Mouse (Mus musculus) megakaryocyte, embryonic 14.5 days (primary cell): Measurements from ENCODE around the gene Nsun2. TPM values are rescaled to one million over a fixed set of nuclear protein-coding genes. Genes with fewer than 3 reads are reported as not detected.

Experiments
- H3K27me3 ChIP-seq: replicated peaks from 2 replicates; pipeline ENCODE3; 2012; ENCODE audit warnings: inconsistent platforms
- H3K36me3 ChIP-seq: replicated peaks from 2 replicates; pipeline ENCODE3; 2012; ENCODE audit warnings: low read length, inconsistent platforms, mixed read lengths
- H3K4me1 ChIP-seq: 2 replicates; pipeline ENCODE4 v1.6.1; 2012; ENCODE audit warnings: inconsistent platforms
- H3K4me3 ChIP-seq: replicated peaks from 2 replicates; pipeline ENCODE3; 2012; ENCODE audit warnings: moderate library complexity, mild to moderate bottlenecking, inconsistent platforms
- H3K9me3 ChIP-seq: 2 replicates; pipeline ENCODE4 v1.6.1; 2012; ENCODE audit warnings: inconsistent platforms
- FLI1 ChIP-seq: IDR thresholded peaks from 2 replicates; pipeline ENCODE4 v1.6.1; 2012; ENCODE audit warnings: low read length, inconsistent platforms, mixed read lengths
- GATA1 ChIP-seq: IDR thresholded peaks from 3 replicates; pipeline ENCODE4 v1.6.1; 2012; ENCODE audit warnings: mixed read lengths, low read length, inconsistent platforms, borderline replicate concordance
- polyA plus RNA-seq: library from polyadenylated mRNA; stranded (reverse); fragments of >175 nt; gene quantifications from 2 replicates; pipeline ENCODE4 v1.2.3, GENCODE M21; 2012; ENCODE audit warnings: low replicate concordance; ENCODE audit not compliant: insufficient read depth

Gene Nsun2
- polyA plus RNA-seq, 1 experiment: 18.8 TPM

DNA sequence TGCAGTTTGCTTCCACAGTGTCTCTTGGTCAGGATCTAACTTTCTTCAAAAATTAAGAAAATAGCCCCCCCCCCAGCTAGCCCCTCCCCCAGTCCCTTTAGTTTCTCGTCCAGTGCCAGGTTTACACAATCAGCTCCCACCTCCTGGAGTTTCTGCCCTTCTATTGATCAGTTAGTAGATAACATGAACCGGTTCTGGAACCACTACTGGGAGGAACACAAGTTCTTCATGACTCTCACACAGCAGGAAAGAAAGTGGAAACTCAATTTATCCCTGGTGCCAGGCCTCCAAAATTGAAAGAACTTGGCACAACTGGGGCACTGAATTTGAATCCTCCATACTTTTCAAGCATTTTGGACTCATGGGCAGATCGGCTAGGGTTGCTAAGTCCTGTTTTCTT is 121.0 kb downstream of the Nsun2 start:
- no peak overlapping the region for H3K4me3 ChIP-seq
- no peak for TF ChIP-seq GATA1
- TF ChIP-seq FLI1: no peak
- peaks cover 3% of the 10 kb centered on the region for H3K27me3 ChIP-seq
- no peaks in the 10 kb centered on the region for H3K36me3 ChIP-seq
- no peaks in the 10 kb centered on the region for H3K4me1 ChIP-seq
- no peaks in the 10 kb centered on the region for H3K9me3 ChIP-seq

DNA sequence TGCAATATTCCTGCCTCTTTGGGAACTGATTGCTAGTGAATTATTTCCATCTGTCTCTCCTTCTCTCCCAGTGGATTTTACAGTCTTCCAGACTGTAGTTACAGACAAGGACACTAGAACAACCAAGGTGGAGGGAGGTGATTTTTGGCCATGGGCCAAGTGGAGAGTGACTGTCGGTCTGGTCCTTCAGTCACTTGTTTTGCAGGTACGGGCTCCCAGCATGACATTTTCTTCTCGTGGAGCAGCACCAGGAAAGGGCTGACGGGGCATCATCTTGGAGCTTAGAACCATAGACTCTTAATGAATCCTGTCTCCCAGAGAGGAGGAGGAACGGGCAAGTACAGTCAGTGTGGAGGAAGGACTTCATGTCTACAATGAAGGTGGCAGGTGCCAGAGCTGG is 138.6 kb downstream of the Nsun2 start:
- TF ChIP-seq GATA1: no peak
- TF ChIP-seq FLI1: no peak
- no peak overlapping the region for H3K4me3 ChIP-seq

GRCm38 (mm10) chr13:69672565-69672964 is 139.0 kb downstream of the Nsun2 start:
- Histone ChIP-seq H3K4me1 (no peaks in the 10 kb centered on the region), H3K36me3 (no peaks in the 10 kb centered on the region), H3K9me3 (peaks cover 28% of the 10 kb centered on the region), H3K27me3 (no peaks in the 10 kb centered on the region), H3K4me3 (no peak overlapping the region)
- TF ChIP-seq GATA1 (no peak), FLI1 (no peak)

More for the DNA sequence above, 138.6 kb downstream of the Nsun2 start:
- H3K9me3 ChIP-seq: peaks cover 28% of the 10 kb centered on the region
- no peaks in the 10 kb centered on the region for H3K27me3 ChIP-seq
- H3K4me1 ChIP-seq: no peaks in the 10 kb centered on the region
- H3K36me3 ChIP-seq: no peaks in the 10 kb centered on the region

- Histone ChIP-seq H3K9me3 (peaks cover 28% of the 10 kb centered on the region), H3K36me3 (no peaks in the 10 kb centered on the region), H3K4me3 (no peak overlapping the region), H3K4me1 (no peaks in the 10 kb centered on the region), H3K27me3 (no peaks in the 10 kb centered on the region)
- TF ChIP-seq FLI1: no peak
Observed at GRCm38 (mm10) chr13:69673197-69673920, 139.8 kb downstream of the Nsun2 start.

DNA sequence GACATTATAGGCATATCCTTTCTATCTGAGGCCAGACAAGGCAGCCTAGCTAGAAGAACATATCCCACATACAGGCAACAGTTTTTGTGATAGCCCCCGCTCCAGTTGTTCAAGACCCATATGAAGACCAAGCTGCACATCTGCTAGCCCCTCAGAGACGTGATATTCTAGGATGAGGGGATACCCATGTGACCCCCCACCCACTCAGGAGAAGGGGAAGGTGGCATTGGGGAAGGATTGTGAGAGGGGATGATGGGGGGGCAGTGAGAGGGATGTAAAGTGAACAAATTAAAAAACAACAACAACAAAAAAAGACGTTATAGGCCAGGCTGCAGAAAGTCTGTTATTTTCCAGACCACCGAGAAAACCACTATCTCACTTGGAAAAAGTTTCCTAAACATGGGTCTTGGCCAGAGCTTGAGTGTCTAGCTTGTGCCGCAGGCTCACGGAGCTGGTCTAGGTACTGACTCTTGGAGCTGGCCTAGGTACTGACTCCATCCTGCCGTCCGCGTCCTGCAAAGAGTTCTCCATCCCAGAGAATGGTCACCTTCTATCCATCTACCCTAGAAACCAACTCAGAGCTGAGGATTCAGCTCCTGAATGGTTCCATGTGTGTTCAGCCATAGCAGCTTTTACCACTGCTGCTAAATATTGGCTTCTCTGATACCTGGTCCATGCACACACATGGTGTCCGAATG is 140.5 kb downstream of the Nsun2 start:
- H3K4me1 ChIP-seq: no peaks in the 10 kb centered on the region
- H3K9me3 ChIP-seq: peaks cover 28% of the 10 kb centered on the region
- no peak overlapping the region for H3K4me3 ChIP-seq
- H3K27me3 ChIP-seq: no peaks in the 10 kb centered on the region
- H3K36me3 ChIP-seq: no peaks in the 10 kb centered on the region
- TF ChIP-seq FLI1 (no peak), GATA1 (no peak)

Other genes with a start within 250 kb of the Nsun2 start
- 4.0 and 5.0 TPM in 2 replicates for gene Tent4a, start 871 bp downstream of the Nsun2 start, polyA plus RNA-seq
- 1.9 and 3.2 TPM in 2 replicates for gene Srd5a1, start 77.7 kb downstream of the Nsun2 start, polyA plus RNA-seq
- gene Ube2ql1, start 206.1 kb downstream of the Nsun2 start, polyA plus RNA-seq: not detected in 2 replicates